Mouse (Mus musculus): Measurements from ENCODE around the gene Accsl. TPM values are rescaled to one million over a fixed set of nuclear protein-coding genes. Genes with fewer than 3 reads are reported as not detected.

Accsl gene
- total and polyA plus RNA-seq, 3 experiments: 0.30 to 0.63 TPM; not detected in 1

GRCm38 (mm10) chr2:93903415-93903814 lies 34.5 kb upstream of the Accsl start:
- Histone ChIP-seq H3K4me2 (ENCODE audit: insufficient read depth, low read depth, poor library complexity, severe bottlenecking) (no peak overlapping the region), H3K36me3 (replicated peaks in 1 of 2; ENCODE audit: control insufficient read depth in 1 of 2, insufficient read depth in 1 of 2, low read length in 1 of 2) (no peaks in the 10 kb centered on the region), H3K4me1 (ENCODE audit: control insufficient read depth in 1 of 2, insufficient read depth in 2 of 2) (peaks cover 3 to 6% of the 10 kb centered on the region in 2 experiments; a peak in 2 of 4 replicates), H3K9me3 (replicated peaks; ENCODE audit: low read length) (no peaks in the 10 kb centered on the region), H3K4me3 (replicated peaks in 1 of 3; ENCODE audit: low read depth in 2 of 3, low read length in 2 of 3, poor library complexity in 1 of 3) (no peak overlapping the region), H3K9ac (ENCODE audit: insufficient read depth, low read depth) (no peak overlapping the region), H3K79me2 (replicated peaks; ENCODE audit: control insufficient read depth, extremely low read depth, insufficient read depth, poor library complexity, severe bottlenecking) (no peaks in the 10 kb centered on the region), H3K27ac (ENCODE audit: insufficient read depth, low read depth) (no peak overlapping the region), H3K27me3 (replicated peaks) (peaks cover 46% of the 10 kb centered on the region)
- dilution Hi-C loops (cut with MboI; ENCODE audit: extremely low pct_ligation_motif_present, extremely low pct_unique_long_range_greater_than_20kb, low sequenced_read_pairs): no loop called here
- in situ Hi-C loops (cut with MboI; ENCODE audit: low pct_ligation_motif_present, low pct_unique_long_range_greater_than_20kb, low sequenced_read_pairs): no loop called here
- DNase-seq (ENCODE audit: extremely low read depth): no peak
- TF ChIP-seq RAD21 (IDR thresholded peaks at IDR 0.05; ENCODE audit: low read depth, low read length) (no peak), MXI1 (IDR thresholded peaks at IDR 0.05; ENCODE audit: low read depth, low read length) (no peak), MYC (IDR thresholded peaks at IDR 0.05; ENCODE audit: low read depth, low read length) (no peak), ELF1 (IDR thresholded peaks at IDR 0.05; ENCODE audit: low read depth, low read length) (no peak), E2F4 (IDR thresholded peaks at IDR 0.05; ENCODE audit: insufficient replicate concordance, low read depth, low read length) (no peak), IRF4 (IDR thresholded peaks at IDR 0.05; ENCODE audit: low read depth, low read length) (no peak), MAFK (IDR thresholded peaks at IDR 0.05; ENCODE audit: insufficient replicate concordance, low read length) (no peak), MAZ (IDR thresholded peaks at IDR 0.05; ENCODE audit: low read depth, low read length) (no peak), JUN (IDR thresholded peaks at IDR 0.05; ENCODE audit: insufficient read depth, low read depth, low read length) (no peak), POLR2AphosphoS2 (IDR thresholded peaks at IDR 0.05; ENCODE audit: low read depth, low read length) (no peak), MAX (IDR thresholded peaks at IDR 0.05; ENCODE audit: low read length) (no peak), CHD1 (IDR thresholded peaks at IDR 0.05; ENCODE audit: low read depth, low read length) (no peak), USF1 (IDR thresholded peaks at IDR 0.05; ENCODE audit: low read depth, low read length) (no peak), GABPA (IDR thresholded peaks at IDR 0.05; ENCODE audit: insufficient replicate concordance, low read depth, low read length) (no peak), UBTF (IDR thresholded peaks at IDR 0.05; ENCODE audit: low read depth, low read length) (no peak), MEF2A (IDR thresholded peaks at IDR 0.05; ENCODE audit: borderline replicate concordance, low read depth, low read length) (no peak)

DNA sequence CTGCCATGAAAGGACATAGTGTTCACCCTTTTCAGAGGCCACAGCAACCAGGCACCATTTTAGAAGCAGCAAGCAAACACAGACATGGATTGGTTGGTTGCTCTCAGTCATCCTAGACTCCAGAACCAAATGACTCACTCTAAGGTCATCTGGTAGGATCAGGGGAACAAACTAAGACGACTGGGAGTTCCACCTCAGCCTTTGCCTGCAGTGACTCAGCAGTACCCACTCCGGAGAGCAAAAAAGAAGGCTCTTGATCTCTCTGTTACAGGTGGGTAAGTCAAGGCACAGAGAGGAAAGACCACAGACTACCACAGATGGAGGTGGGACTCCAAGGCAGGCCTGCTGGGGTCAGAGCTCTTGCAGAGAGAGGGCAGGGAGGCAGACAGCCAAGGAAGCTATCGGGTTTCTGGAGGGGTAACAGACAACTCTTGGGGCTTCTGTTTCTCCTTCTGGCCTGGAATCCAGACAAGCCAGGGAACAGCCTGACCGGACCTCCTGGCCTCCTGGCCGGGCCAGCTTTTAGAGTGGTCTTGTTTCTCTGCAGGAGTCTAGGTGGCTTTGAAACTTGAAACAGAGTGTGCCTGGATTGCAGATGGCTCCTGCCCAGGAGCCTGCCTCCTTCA lies 33.8 kb upstream of the Accsl start:
- Histone ChIP-seq H3K27me3 (replicated peaks) (peaks cover 40% of the 10 kb centered on the region), H3K9me3 (replicated peaks; ENCODE audit: low read length) (no peaks in the 10 kb centered on the region), H3K79me2 (replicated peaks; ENCODE audit: control insufficient read depth, extremely low read depth, insufficient read depth, poor library complexity, severe bottlenecking) (no peaks in the 10 kb centered on the region), H3K27ac (ENCODE audit: insufficient read depth, low read depth) (no peak overlapping the region), H3K4me2 (ENCODE audit: insufficient read depth, low read depth, poor library complexity, severe bottlenecking) (no peak overlapping the region), H3K4me3 (replicated peaks in 1 of 3; ENCODE audit: low read depth in 2 of 3, low read length in 2 of 3, poor library complexity in 1 of 3) (no peak overlapping the region), H3K4me1 (ENCODE audit: control insufficient read depth in 1 of 2, insufficient read depth in 2 of 2) (peaks cover 3 to 6% of the 10 kb centered on the region in 2 experiments; a peak in 2 of 4 replicates), H3K36me3 (replicated peaks in 1 of 2; ENCODE audit: control insufficient read depth in 1 of 2, insufficient read depth in 1 of 2, low read length in 1 of 2) (no peaks in the 10 kb centered on the region), H3K9ac (ENCODE audit: insufficient read depth, low read depth) (no peak overlapping the region)
- TF ChIP-seq EP300 (IDR thresholded peaks at IDR 0.05; ENCODE audit: low read length): no peak
- TF ChIP-seq MAZ (IDR thresholded peaks at IDR 0.05; ENCODE audit: low read depth, low read length): no peak
- TF ChIP-seq USF1 (IDR thresholded peaks at IDR 0.05; ENCODE audit: low read depth, low read length): no peak
- TF ChIP-seq RAD21 (IDR thresholded peaks at IDR 0.05; ENCODE audit: low read depth, low read length): no peak
- TF ChIP-seq TBP (conservative IDR thresholded peaks at IDR 0.05; ENCODE audit: low read depth, low read length): no peak
- TF ChIP-seq ZC3H11A (IDR thresholded peaks at IDR 0.05; ENCODE audit: low read depth, low read length): no peak
- TF ChIP-seq CTCF (conservative IDR thresholded peaks at IDR 0.05 in 1 of 2, IDR thresholded peaks at IDR 0.05 in 1 of 2; ENCODE audit: low read depth in 2 of 2, low read length in 2 of 2): no peak
- no peak for TF ChIP-seq E2F4 (IDR thresholded peaks at IDR 0.05; ENCODE audit: insufficient replicate concordance, low read depth, low read length)
- no peak for TF ChIP-seq RCOR1 (conservative IDR thresholded peaks at IDR 0.05; ENCODE audit: low read depth, low read length)
- TF ChIP-seq BHLHE40 (IDR thresholded peaks at IDR 0.05; ENCODE audit: low read depth, low read length): no peak
- no peak for TF ChIP-seq JUN (IDR thresholded peaks at IDR 0.05; ENCODE audit: insufficient read depth, low read depth, low read length)
- in situ Hi-C loops (cut with MboI; ENCODE audit: low pct_ligation_motif_present, low pct_unique_long_range_greater_than_20kb, low sequenced_read_pairs): no loop called here
- dilution Hi-C loops (cut with MboI; ENCODE audit: extremely low pct_ligation_motif_present, extremely low pct_unique_long_range_greater_than_20kb, low sequenced_read_pairs): no loop called here
- no peak for DNase-seq (ENCODE audit: extremely low read depth)
